Mouse (Mus musculus) small intestine, adult 2 months (tissue): ENCODE measurements around the gene Gyg.

Source experiments
- CTCF ChIP-seq: fragments of 200-500 bp; IDR thresholded peaks from 2 replicates; pipeline ENCODE4 v1.5.1; 2012; ENCODE audit warnings: low read depth, mild to moderate bottlenecking, control low read depth, inconsistent platforms, low read length, moderate library complexity, mixed read lengths; ENCODE audit not compliant: insufficient replicate concordance, insufficient read length; ENCODE audit errors: extremely low read depth
- POLR2A ChIP-seq: fragments of 200-500 bp; IDR thresholded peaks from 2 replicates; pipeline ENCODE4 v1.6.1; 2012; ENCODE audit warnings: low read depth, mild to moderate bottlenecking, control low read depth, inconsistent platforms, low read length, moderate library complexity

- TF ChIP-seq CTCF (no peak), POLR2A (no peak)
Measured at GRCm38 (mm10) chr3:20108881-20109280, 46.2 kb downstream of the Gyg start.
